Mouse (Mus musculus) WW6 (cell line): ENCODE measurements around the gene Lxn.

Experiments used
- DNase-seq: peaks from one replicate; pipeline ENCODE4 v3.0.0-alpha.2; 2013; ENCODE audit warnings: low read depth, low spot score

The Lxn gene

GRCm38 (mm10) chr3:67462015-67462414 lies 1.7 kb downstream of the Lxn start:
- no peak for DNase-seq

- no peak for DNase-seq
Observed at GRCm38 (mm10) chr3:67459881-67460280, 3.8 kb downstream of the Lxn start.

GRCm38 (mm10) chr3:67450601-67451210 lies 13.0 kb downstream of the Lxn start:
- no peak for DNase-seq

GRCm38 (mm10) chr3:67449660-67450059 lies 14.1 kb downstream of the Lxn start:
- DNase-seq = no peak

- no peak for DNase-seq
Observed at GRCm38 (mm10) chr3:67447143-67447542, 16.6 kb downstream of the Lxn start.

- no peak for DNase-seq
Observed at GRCm38 (mm10) chr3:67434011-67434410, 29.7 kb downstream of the Lxn start.

- DNase-seq = peak; percentile 59
Observed at GRCm38 (mm10) chr3:67429999-67430380, 33.7 kb downstream of the Lxn start, which contains the start of gene Gfm1. Gene Gfm1 (plus strand): TSS chr3:67430096.

GRCm38 (mm10) chr3:67429338-67429998 lies 34.3 kb downstream of the Lxn start:
- no peak for DNase-seq
